Mouse (Mus musculus) monocyte, adult 2 months (primary cell): ENCODE results near the gene Supt4a.
A peak's percentile ranks its signal among the peaks of the same experiment; 100 is the strongest.

Experiments
- DNase-seq, 2 experiments: peaks; one replicate each; pipeline ENCODE4 v3.0.0; 2022; ENCODE audit warnings: low spot score in 2 of 2, low read depth in 1 of 2

Gene Supt4a

GRCm38 (mm10) chr11:87763988-87764876 is 26.9 kb downstream of the Supt4a start:
- no peak for DNase-seq

- no peak for DNase-seq
These were observed 31.4 kb downstream of the Supt4a start for GRCm38 (mm10) chr11:87768745-87769144.

- peak in 1 of 2 experiments; percentile 73 for DNase-seq
These were observed 33.6 kb downstream of the Supt4a start for GRCm38 (mm10) chr11:87770989-87771388.

- no peak for DNase-seq
These were observed 35.0 kb downstream of the Supt4a start for GRCm38 (mm10) chr11:87772354-87772753.

GRCm38 (mm10) chr11:87778100-87778765 is 40.9 kb downstream of the Supt4a start:
- no peak for DNase-seq

GRCm38 (mm10) chr11:87778915-87779314 is 41.6 kb downstream of the Supt4a start:
- DNase-seq, result no peak

- no peak for DNase-seq
These were observed 42.0 kb downstream of the Supt4a start for GRCm38 (mm10) chr11:87779392-87779791.

- no peak for DNase-seq
These were observed 42.8 kb downstream of the Supt4a start for GRCm38 (mm10) chr11:87780130-87780529.

GRCm38 (mm10) chr11:87790088-87790487 is 52.7 kb downstream of the Supt4a start:
- no peak for DNase-seq
